Mouse (Mus musculus) MEL (cell line): ENCODE measurements around the gene B130006D01Rik. TPM values are rescaled to one million over a fixed set of nuclear protein-coding genes. Genes with fewer than 3 reads are reported as not detected.

Experiments
- DNase-seq: peaks from one replicate; pipeline ENCODE4 v3.0.0; 2011; ENCODE audit warnings: low read depth, low spot score
- H3K27ac ChIP-seq: 2 replicates; pipeline ENCODE4 v1.5.1; 2012; ENCODE audit warnings: low read depth, mild to moderate bottlenecking, control low read depth, low read length, moderate library complexity; ENCODE audit not compliant: control insufficient read depth
- H3K27me3 ChIP-seq, 2 experiments: fragments of 150-350 bp in 1 of 2; sonication (generic) in 1 of 2; 2 replicates each; pipeline ENCODE4 v1.6.1; 2012; ENCODE audit warnings: low read length in 2 of 2, mild to moderate bottlenecking in 2 of 2, improper control_type of control experiment in 1 of 2, moderate library complexity in 1 of 2; ENCODE audit not compliant: insufficient read depth in 2 of 2, control insufficient read depth in 1 of 2
- H3K36me3 ChIP-seq, 2 experiments: 2 replicates each; pipeline ENCODE4 v1.6.1; 2012 to 2014; ENCODE audit warnings: low read length in 2 of 2, improper control_type of control experiment in 1 of 2, inconsistent platforms in 1 of 2, mild to moderate bottlenecking in 1 of 2; ENCODE audit not compliant: insufficient read depth in 2 of 2, control insufficient read depth in 1 of 2
- H3K4me1 ChIP-seq, 2 experiments: fragments of 150-350 bp in 1 of 2; sonication (generic) in 1 of 2; 2 replicates each; pipeline ENCODE4 v1.6.1; 2012; ENCODE audit warnings: low read length in 2 of 2, improper control_type of control experiment in 1 of 2, mild to moderate bottlenecking in 1 of 2; ENCODE audit not compliant: insufficient read depth in 2 of 2, control insufficient read depth in 1 of 2
- H3K4me3 ChIP-seq, 2 experiments: fragments of 150-350 bp in 1 of 2; sonication (generic) in 1 of 2; 2 replicates each; pipeline ENCODE4 v1.5.1; 2012; ENCODE audit warnings: low read depth in 2 of 2, low read length in 2 of 2, mild to moderate bottlenecking in 2 of 2, moderate library complexity in 2 of 2, control low read depth in 1 of 2, improper control_type of control experiment in 1 of 2; ENCODE audit not compliant: control insufficient read depth in 1 of 2, insufficient read depth in 1 of 2
- H3K79me2 ChIP-seq: 2 replicates; pipeline ENCODE4 v1.6.1; 2012; ENCODE audit warnings: mild to moderate bottlenecking, low read length, moderate library complexity; ENCODE audit not compliant: control insufficient read depth, poor library complexity, insufficient read depth
- H3K9ac ChIP-seq: 2 replicates; pipeline ENCODE4 v1.6.1; 2012; ENCODE audit warnings: low read depth, mild to moderate bottlenecking, control low read depth, low read length, moderate library complexity; ENCODE audit not compliant: control insufficient read depth, poor library complexity, severe bottlenecking
- H3K9me3 ChIP-seq: fragments of 150-350 bp; sonication (generic); replicated peaks from 2 replicates; pipeline ENCODE4 v1.6.1; 2012; ENCODE audit warnings: mild to moderate bottlenecking, low read length, improper control_type of control experiment, moderate library complexity; ENCODE audit not compliant: insufficient read depth
- BHLHE40 ChIP-seq: IDR thresholded peaks from 2 replicates; pipeline ENCODE4 v1.6.1; 2012; ENCODE audit warnings: low read depth, mild to moderate bottlenecking, inconsistent platforms, low read length, improper control_type of control experiment, borderline replicate concordance
- CHD1 ChIP-seq: IDR thresholded peaks from 2 replicates; pipeline ENCODE4 v1.6.1; 2012; ENCODE audit warnings: low read depth, mild to moderate bottlenecking, inconsistent platforms, low read length, improper control_type of control experiment
- CHD2 ChIP-seq: IDR thresholded peaks from 2 replicates; pipeline ENCODE4 v1.6.1; 2011; ENCODE audit warnings: low read length, improper control_type of control experiment
- E2F4 ChIP-seq: IDR thresholded peaks from 2 replicates; pipeline ENCODE4 v1.6.1; 2011; ENCODE audit warnings: low read depth, low read length, improper control_type of control experiment, borderline replicate concordance
- ELF1 ChIP-seq: IDR thresholded peaks from 2 replicates; pipeline ENCODE4 v1.6.1; 2014; ENCODE audit warnings: low read depth, mild to moderate bottlenecking, inconsistent platforms, low read length, improper control_type of control experiment, moderate library complexity
- EP300 ChIP-seq, 2 experiments: IDR thresholded peaks; 2 replicates each; pipeline ENCODE4 v1.6.1; 2011; ENCODE audit warnings: improper control_type of control experiment in 2 of 2, low read length in 2 of 2, low read depth in 1 of 2, mild to moderate bottlenecking in 1 of 2
- ETS1 ChIP-seq: IDR thresholded peaks from 2 replicates; pipeline ENCODE4 v1.6.1; 2012; ENCODE audit warnings: low read depth, mild to moderate bottlenecking, inconsistent platforms, low read length, improper control_type of control experiment, moderate library complexity
- GABPA ChIP-seq: IDR thresholded peaks from 2 replicates; pipeline ENCODE4 v1.6.1; 2012; ENCODE audit warnings: low read depth, mild to moderate bottlenecking, inconsistent platforms, low read length, improper control_type of control experiment, moderate library complexity
- GATA1 ChIP-seq: IDR thresholded peaks from 2 replicates; pipeline ENCODE4 v1.6.1; 2011; ENCODE audit warnings: low read depth, low read length, improper control_type of control experiment
- HCFC1 ChIP-seq: IDR thresholded peaks from 2 replicates; pipeline ENCODE4 v1.6.1; 2012; ENCODE audit warnings: low read depth, mild to moderate bottlenecking, inconsistent platforms, low read length, improper control_type of control experiment, moderate library complexity
- JUND ChIP-seq: IDR thresholded peaks from 2 replicates; pipeline ENCODE4 v1.6.1; 2011; ENCODE audit warnings: low read depth, mild to moderate bottlenecking, improper control_type of control experiment, low read length
- KAT2A ChIP-seq: conservative IDR thresholded peaks from 2 replicates; pipeline ENCODE4 v1.6.1; 2012; ENCODE audit warnings: low read depth, low read length, improper control_type of control experiment, inconsistent platforms
- MAFK ChIP-seq: IDR thresholded peaks from 2 replicates; pipeline ENCODE4 v1.6.1; 2011; ENCODE audit warnings: low read depth, mild to moderate bottlenecking, low read length, improper control_type of control experiment, borderline replicate concordance
- MAX ChIP-seq: IDR thresholded peaks from 2 replicates; pipeline ENCODE4 v1.6.1; 2011; ENCODE audit warnings: low read length, improper control_type of control experiment
- MAZ ChIP-seq: IDR thresholded peaks from 2 replicates; pipeline ENCODE4 v1.6.1; 2012; ENCODE audit warnings: low read depth, mild to moderate bottlenecking, inconsistent platforms, low read length, improper control_type of control experiment
- MEF2A ChIP-seq: IDR thresholded peaks from 2 replicates; pipeline ENCODE4 v1.6.1; 2014; ENCODE audit warnings: low read depth, mild to moderate bottlenecking, inconsistent platforms, low read length, improper control_type of control experiment; ENCODE audit not compliant: poor library complexity, insufficient replicate concordance, severe bottlenecking; ENCODE audit errors: extremely low read depth
- MYB ChIP-seq: IDR thresholded peaks from 2 replicates; pipeline ENCODE4 v1.6.1; 2011; ENCODE audit warnings: mild to moderate bottlenecking, low read depth, low read length, improper control_type of control experiment
- MYC ChIP-seq: IDR thresholded peaks from 2 replicates; pipeline ENCODE4 v1.6.1; 2011; ENCODE audit warnings: low read depth, mild to moderate bottlenecking, low read length, improper control_type of control experiment, moderate library complexity
- NELFE ChIP-seq: IDR thresholded peaks from 2 replicates; pipeline ENCODE4 v1.6.1; 2011; ENCODE audit warnings: low read depth, low read length, improper control_type of control experiment
- POLR2A ChIP-seq, 2 experiments: IDR thresholded peaks; 2 replicates each; pipeline ENCODE4 v1.6.1; 2011 to 2012; ENCODE audit warnings: low read length in 2 of 2, mild to moderate bottlenecking in 2 of 2, control low read depth in 1 of 2, improper control_type of control experiment in 1 of 2, low read depth in 1 of 2, moderate library complexity in 1 of 2; ENCODE audit not compliant: control insufficient read depth in 1 of 2, insufficient read depth in 1 of 2, poor library complexity in 1 of 2
- POLR2AphosphoS2 ChIP-seq: IDR thresholded peaks from 2 replicates; pipeline ENCODE4 v1.6.1; 2011; ENCODE audit warnings: low read length, improper control_type of control experiment
- POLR2AphosphoS5 ChIP-seq: IDR thresholded peaks from 2 replicates; pipeline ENCODE4 v1.6.1; 2012; ENCODE audit warnings: low read depth, borderline replicate concordance, mild to moderate bottlenecking, inconsistent platforms, low read length, moderate library complexity, mixed read lengths
- RAD21 ChIP-seq: IDR thresholded peaks from 2 replicates; pipeline ENCODE4 v1.6.1; 2011; ENCODE audit warnings: mild to moderate bottlenecking, low read depth, low read length, improper control_type of control experiment
- RCOR1 ChIP-seq: IDR thresholded peaks from 2 replicates; pipeline ENCODE4 v1.6.1; 2012; ENCODE audit warnings: low read depth, mild to moderate bottlenecking, inconsistent platforms, low read length, improper control_type of control experiment
- SMC3 ChIP-seq: IDR thresholded peaks from 2 replicates; pipeline ENCODE4 v1.6.1; 2011; ENCODE audit warnings: low read depth, low read length, improper control_type of control experiment
- TAL1 ChIP-seq: IDR thresholded peaks from 2 replicates; pipeline ENCODE4 v1.6.1; 2012; ENCODE audit warnings: mild to moderate bottlenecking, inconsistent platforms, low read length, moderate library complexity, mixed read lengths
- TCF12 ChIP-seq: IDR thresholded peaks from 2 replicates; pipeline ENCODE4 v1.6.1; 2014; ENCODE audit warnings: low read depth, mild to moderate bottlenecking, inconsistent platforms, low read length, improper control_type of control experiment, moderate library complexity
- UBTF ChIP-seq: IDR thresholded peaks from 2 replicates; pipeline ENCODE4 v1.6.1; 2012; ENCODE audit warnings: low read depth, mild to moderate bottlenecking, inconsistent platforms, low read length, improper control_type of control experiment, moderate library complexity, borderline replicate concordance; ENCODE audit not compliant: insufficient read depth
- USF1 ChIP-seq: IDR thresholded peaks from 2 replicates; pipeline ENCODE4 v1.6.1; 2014; ENCODE audit warnings: low read depth, mild to moderate bottlenecking, inconsistent platforms, low read length, improper control_type of control experiment, moderate library complexity
- USF2 ChIP-seq, 2 experiments: IDR thresholded peaks; 2 replicates each; pipeline ENCODE4 v1.6.1; 2011 to 2012; ENCODE audit warnings: improper control_type of control experiment in 2 of 2, low read length in 2 of 2, borderline replicate concordance in 1 of 2, inconsistent platforms in 1 of 2, low read depth in 1 of 2, mild to moderate bottlenecking in 1 of 2; ENCODE audit not compliant: insufficient read depth in 1 of 2
- ZC3H11A ChIP-seq: IDR thresholded peaks from 2 replicates; pipeline ENCODE4 v1.6.1; 2012; ENCODE audit warnings: low read depth, mild to moderate bottlenecking, inconsistent platforms, low read length, improper control_type of control experiment
- ZKSCAN1 ChIP-seq: IDR thresholded peaks from 2 replicates; pipeline ENCODE4 v1.6.1; 2012; ENCODE audit warnings: low read depth, mild to moderate bottlenecking, inconsistent platforms, low read length, improper control_type of control experiment, moderate library complexity
- ZNF384 ChIP-seq: IDR thresholded peaks from 2 replicates; pipeline ENCODE4 v1.6.1; 2012; ENCODE audit warnings: low read depth, mild to moderate bottlenecking, inconsistent platforms, low read length, improper control_type of control experiment
- polyA plus RNA-seq, 2 experiments: library from polyadenylated mRNA; stranded (reverse) in 1 of 2; unstranded in 1 of 2; fragments of >175 nt in 1 of 2; fragments of >200 nt in 1 of 2; gene quantifications; 2 replicates each; pipeline versions ENCODE4 v1.2.1 to v1.2.4; 2012; ENCODE audit warnings: low replicate concordance in 2 of 2, low read depth in 1 of 2; ENCODE audit not compliant: insufficient read length in 2 of 2, insufficient read depth in 1 of 2, missing spikeins in 1 of 2
- total RNA-seq: library from RNA; depleted of rRNA; stranded (reverse); fragments of 300-350 nt; gene quantifications from 2 replicates; pipeline ENCODE4 v1.2.3, GENCODE M21; 2012

B130006D01Rik gene
- total and polyA plus RNA-seq, 3 experiments = 0.11 to 0.73 TPM; not detected in 1

DNA sequence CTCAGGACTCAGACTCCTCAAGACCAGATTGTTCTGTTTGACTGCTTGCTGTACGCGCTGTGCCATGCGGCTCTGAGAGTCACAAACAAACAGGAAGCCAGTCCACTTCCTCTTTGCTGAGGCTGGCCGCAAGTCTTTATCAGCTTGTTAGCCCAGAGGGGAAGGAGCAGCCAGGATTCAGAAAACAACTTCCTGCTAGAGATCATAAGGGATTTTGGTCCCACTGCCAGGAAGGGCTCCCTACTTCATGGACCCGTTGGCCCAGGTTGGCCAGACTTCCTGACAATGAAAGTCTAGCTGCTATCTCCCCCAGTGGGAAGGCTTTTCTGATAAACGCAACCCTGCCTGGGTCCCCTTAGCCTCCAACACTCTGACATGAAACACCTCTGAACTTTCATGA, 34.9 kb upstream of the B130006D01Rik start (continued):
- peak; percentile 59; the same call in 1 of the 2 replicates for TF ChIP-seq MAZ
- TF ChIP-seq POLR2A (IDR thresholded peaks at IDR 0.05; ENCODE audit: control insufficient read depth in 1 of 2, insufficient read depth in 1 of 2, low read depth in 1 of 2, low read length in 2 of 2, poor library complexity in 1 of 2) = peak; percentile 60 to 79
- TF ChIP-seq NELFE = peak; percentile 63
- TF ChIP-seq ZNF384 = no peak
- TF ChIP-seq SMC3 = no peak
- TF ChIP-seq CHD2 = no peak
- TF ChIP-seq MAFK = no peak
- TF ChIP-seq RCOR1 = peak; percentile 97

GRCm38 (mm10) chr11:95688981-95689380, 34.4 kb upstream of the B130006D01Rik start:
- peak; percentile 86 for DNase-seq
- H3K4me3 ChIP-seq = peak overlapping the region; percentile 45 to 57
- TF ChIP-seq TCF12 = no peak
- TF ChIP-seq E2F4 = no peak
- no peak for TF ChIP-seq MYB
- no peak for TF ChIP-seq ELF1
- no peak for TF ChIP-seq CHD2
- TF ChIP-seq MAFK = no peak
- TF ChIP-seq POLR2A (IDR thresholded peaks at IDR 0.05; ENCODE audit: control insufficient read depth in 1 of 2, insufficient read depth in 1 of 2, low read depth in 1 of 2, low read length in 2 of 2, poor library complexity in 1 of 2) = no peak
- no peak for TF ChIP-seq JUND
- peak; percentile 88 for TF ChIP-seq MAX
- no peak; the same call in 1 of the 2 replicates for TF ChIP-seq RAD21
- TF ChIP-seq ZKSCAN1 = no peak
- peak; percentile 82 for TF ChIP-seq MYC
- TF ChIP-seq KAT2A = no peak
- no peak for TF ChIP-seq UBTF
- TF ChIP-seq TAL1 = no peak
- TF ChIP-seq GATA1 = peak; percentile 24; the same call in 1 of the 2 replicates
- 0 out of 2 replicates have a peak, but pooled peaks have one; percentile 37 for TF ChIP-seq USF1
- TF ChIP-seq GABPA = no peak
- no peak for TF ChIP-seq POLR2AphosphoS5
- TF ChIP-seq CHD1 = no peak
- no peak for TF ChIP-seq RCOR1
- TF ChIP-seq BHLHE40 = peak; percentile 55; the same call in 1 of the 2 replicates
- TF ChIP-seq POLR2AphosphoS2 = no peak
- TF ChIP-seq MAZ = no peak
- no peak for TF ChIP-seq ZC3H11A
- TF ChIP-seq EP300 (IDR thresholded peaks at IDR 0.05; ENCODE audit: low read depth in 1 of 2, low read length in 2 of 2) = no peak; a peak in 1 of 4 replicates
- TF ChIP-seq USF2 (IDR thresholded peaks at IDR 0.05; ENCODE audit: borderline replicate concordance in 1 of 2, insufficient read depth in 1 of 2, low read depth in 1 of 2, low read length in 2 of 2) = no peak
- no peak for TF ChIP-seq HCFC1
- TF ChIP-seq ETS1 = peak; percentile 7; the same call in 1 of the 2 replicates
- TF ChIP-seq MEF2A = no peak
- no peak for TF ChIP-seq ZNF384
- TF ChIP-seq NELFE = no peak
- TF ChIP-seq SMC3 = no peak

More at GRCm38 (mm10) chr11:95688981-95689380, 34.4 kb upstream of the B130006D01Rik start:
- Histone ChIP-seq H3K9ac (peak overlapping the region; percentile 72), H3K79me2 (no peaks in the 10 kb centered on the region; the same call in 1 of the 2 replicates), H3K36me3 (peaks cover 0 to 23% of the 10 kb centered on the region in 2 experiments; a peak in 2 of 4 replicates), H3K4me1 (peaks cover 12 to 52% of the 10 kb centered on the region in 2 experiments), H3K9me3 (no peaks in the 10 kb centered on the region), H3K27ac (peak overlapping the region; percentile 93), H3K27me3 (no peaks in the 10 kb centered on the region)
